Mouse (Mus musculus): ENCODE measurements around the gene Tnfaip3.

The Tnfaip3 gene

DNA sequence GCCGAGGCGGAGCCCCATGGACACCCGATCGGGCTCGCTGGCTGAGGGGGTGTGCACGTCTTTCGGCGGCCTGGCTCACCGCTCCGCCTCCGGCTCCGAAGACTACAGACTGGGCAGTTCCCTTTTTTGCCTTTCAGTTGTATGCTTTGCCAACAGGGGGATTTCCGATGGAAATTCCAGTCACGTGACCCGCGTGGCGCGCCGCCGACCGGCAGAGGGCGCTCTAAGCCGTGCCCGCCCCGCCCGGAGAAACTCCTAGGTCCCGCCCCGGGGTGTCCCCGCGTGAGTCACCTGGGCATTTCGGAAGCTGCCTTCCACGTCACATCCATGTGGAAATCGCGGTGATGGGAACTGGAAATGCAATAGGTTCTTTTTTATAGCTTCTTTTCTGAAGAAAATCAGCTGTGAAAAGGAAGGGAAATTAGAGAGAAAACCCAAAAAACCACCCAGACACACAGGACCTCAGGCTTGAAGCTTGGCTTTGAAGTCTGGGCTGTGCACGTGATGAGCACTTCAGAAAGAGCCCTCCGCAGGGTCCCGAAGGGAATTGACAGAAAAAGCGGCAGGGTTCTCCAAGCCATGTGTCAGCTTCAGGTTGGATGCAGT, at the start of gene Tnfaip3:
Gene Tnfaip3, minus strand, starts transcription at position 401 of the 606 bp plus-strand sequence.
- peak; percentile 98 for DNase-seq

DNA sequence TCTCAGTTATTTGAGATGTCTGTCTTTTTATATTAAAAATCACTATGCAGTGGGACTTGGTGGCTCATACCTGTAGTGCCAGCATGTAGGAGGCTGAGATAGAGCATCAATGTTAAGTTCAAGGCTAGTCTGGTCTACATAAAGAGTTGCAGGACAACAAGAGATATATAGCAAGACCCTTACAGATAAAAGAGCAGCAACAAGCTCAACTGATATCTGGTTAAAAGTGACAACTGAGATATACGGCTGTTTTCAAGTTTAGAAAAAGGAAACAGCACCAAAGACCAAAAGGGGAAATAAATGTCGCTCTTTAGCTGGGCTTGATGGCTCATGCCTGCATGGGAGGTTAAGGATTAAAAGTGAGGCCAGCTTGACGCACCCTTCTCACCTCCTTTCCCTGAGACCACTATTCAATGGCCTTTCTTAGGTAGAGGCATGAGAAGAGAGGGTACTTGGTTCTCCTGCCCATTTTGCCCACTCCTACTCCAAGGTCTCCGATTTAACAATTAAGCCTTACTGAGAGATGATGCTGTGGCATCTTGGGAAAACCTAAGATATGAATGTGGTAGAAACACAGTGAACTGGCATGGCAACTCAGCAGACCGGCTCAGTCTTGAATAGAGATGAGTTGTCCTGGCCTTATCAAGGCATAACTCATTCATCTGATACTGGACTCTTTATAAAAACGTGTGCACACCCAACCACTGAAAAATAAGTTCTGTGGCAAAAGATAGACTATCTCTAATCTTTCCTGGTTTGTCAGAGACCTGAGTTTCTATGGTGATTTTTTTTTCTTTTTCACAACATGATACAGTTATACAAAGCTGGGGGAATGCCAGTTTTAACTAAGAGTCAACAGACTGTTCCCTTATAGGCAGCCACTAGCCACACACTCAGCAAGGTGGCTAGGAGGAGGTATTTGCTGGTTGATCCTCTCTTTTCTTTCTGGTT, 49.5 kb upstream of the Tnfaip3 start:
- DNase-seq: no peak

DNA sequence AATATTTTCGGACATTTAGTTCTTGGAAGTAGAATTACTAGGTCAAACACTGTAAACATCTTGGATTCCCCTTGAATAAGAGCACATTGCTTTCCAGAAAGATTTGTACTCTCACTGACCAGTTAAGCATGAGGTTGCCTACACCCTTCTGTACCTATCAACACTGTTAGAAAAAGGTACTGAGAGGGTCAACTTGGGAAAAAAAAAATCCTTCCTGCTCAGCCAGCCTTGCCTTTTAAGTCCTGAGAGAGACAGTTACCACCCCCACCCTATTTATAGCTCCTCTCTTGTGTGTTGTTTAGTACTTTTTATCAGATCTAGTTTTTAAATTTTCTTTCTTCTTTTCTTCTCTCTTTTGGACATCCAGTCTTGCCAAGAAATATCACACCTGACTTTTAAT, 48.2 kb upstream of the Tnfaip3 start:
- DNase-seq: no peak

DNA sequence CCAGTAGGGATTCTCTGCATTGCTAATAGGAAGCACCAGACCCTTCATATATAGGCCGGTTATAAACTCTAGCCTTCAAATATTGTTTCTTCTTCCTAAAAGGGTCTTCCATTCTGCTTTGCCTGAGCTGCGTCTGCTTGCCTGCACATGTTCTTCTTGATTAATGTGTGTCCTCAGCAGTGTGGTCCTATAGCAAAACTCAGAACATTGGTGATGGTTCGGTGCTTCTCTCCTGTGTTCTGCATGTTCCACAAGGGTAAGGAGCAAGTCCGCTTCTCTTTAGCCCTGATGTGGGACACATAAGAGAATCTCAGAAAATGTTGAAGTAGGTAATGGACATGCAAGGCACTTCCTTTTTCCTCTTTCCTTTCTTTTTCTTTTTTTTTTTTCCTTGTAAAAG, 47.8 kb upstream of the Tnfaip3 start:
- DNase-seq: no peak

DNA sequence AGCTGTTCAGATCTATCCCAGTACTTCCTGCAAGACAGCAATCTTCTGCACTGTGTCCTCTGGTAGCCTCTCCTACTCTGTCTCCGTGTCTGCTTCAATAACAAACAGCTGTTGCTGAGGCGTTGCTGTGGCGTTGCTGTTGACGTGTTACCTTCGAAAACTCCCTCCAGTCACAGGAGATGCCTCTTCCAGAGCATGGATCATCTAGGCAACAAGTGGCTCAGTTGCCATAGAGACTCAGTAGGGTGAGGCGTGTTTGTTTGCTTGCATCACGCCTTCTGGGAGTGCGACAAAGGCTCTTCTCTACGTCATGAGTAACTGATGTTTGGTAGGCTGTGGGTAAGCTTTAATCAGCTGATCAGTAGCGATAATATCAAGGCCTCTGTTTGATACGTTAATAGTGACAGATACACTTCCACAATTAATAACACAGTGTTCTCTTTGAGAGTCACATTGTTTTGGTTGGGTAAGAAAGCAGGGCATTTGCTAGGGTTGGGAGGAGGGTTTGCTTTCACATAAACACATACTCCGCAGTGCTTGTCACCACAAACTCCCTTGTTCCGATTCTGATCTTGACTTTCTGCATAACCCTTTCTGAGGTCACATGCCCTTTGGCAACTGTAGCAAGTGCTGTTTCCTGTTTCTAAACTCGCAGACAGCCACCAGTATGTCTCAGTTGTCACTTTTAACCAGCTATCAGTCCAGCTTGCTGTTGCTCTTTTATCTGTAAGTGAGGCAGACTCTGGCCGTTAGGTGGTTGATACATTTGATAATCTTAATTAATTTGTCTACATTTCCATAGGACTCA, 46.8 kb upstream of the Tnfaip3 start:
- peak; percentile 53 for DNase-seq

DNA sequence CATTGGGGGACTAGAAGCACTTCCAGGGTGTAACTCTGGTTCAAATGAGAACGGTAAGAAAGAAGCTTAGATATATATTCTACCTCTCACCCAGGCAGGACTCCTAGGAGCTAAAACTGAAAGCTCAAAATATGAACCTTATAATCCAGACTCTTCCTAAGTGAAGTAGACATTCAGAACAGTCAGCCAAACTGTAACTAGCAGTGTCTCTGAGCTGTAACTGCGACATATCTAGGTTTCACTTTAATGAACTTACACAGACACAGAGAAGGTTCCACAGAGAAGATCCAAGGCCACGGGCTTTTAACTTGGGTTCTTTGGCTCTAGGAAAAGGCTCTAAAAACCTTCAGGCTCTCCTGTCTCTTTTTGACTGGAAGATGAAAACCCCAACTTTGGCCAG, 45.7 kb upstream of the Tnfaip3 start:
- no peak for DNase-seq

DNA sequence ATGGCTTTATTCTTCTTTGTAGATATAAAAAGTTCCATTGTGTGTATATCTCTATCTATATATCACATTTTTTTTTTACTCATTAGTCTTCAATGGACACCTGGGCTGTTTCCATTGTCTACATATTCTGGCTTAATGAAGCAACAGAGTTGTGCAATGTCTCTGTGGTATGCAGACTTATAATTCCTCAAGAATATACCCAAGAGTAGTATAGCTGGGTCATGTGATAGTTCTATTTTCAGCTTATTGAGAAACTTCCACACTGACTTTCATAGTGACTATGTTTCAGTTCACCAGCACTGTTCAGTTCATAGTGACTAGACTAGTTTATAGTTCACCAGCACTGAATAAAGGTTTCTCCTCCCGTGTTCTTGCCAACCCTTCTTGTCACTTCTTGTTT, 38.1 kb upstream of the Tnfaip3 start:
- DNase-seq: no peak

- DNase-seq: no peak
These were observed 30.5 kb upstream of the Tnfaip3 start for GRCm38 (mm10) chr10:19045986-19046385.

DNA sequence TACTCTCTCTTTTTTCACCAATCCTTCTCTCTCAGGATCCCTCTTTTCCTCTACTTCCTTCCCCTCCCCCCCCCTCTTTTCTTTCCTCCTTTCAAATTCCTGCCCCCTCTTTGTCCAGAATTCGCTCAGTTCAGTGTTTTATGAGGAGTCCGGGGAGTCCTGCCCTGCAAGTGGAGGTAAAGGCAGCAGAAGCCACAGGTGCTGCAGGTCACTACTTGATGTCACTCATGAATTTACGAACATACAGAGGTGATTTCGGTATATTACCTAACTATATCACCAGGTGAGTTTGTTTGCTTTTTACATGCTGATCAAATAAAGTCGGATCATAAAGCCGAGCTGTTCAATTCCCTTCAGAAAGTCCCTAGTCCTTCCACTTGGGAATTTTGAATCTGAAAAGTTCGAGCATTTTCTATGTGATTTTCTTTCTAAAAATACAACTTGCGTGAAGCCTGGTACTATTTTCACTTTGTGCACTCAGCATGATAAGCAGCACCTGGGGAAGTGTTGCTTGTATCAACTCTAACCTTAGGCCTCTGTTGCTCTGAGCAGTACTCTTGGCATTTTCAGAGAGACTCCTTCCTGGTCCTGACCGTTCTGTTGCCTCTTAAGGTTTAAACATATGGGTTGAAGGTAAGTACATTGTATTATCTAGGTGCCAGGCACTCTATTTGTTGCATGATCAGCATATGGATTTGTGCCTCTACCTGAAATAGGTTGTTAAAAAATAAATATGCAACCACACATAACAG, 29.5 kb upstream of the Tnfaip3 start:
- no peak for DNase-seq

DNA sequence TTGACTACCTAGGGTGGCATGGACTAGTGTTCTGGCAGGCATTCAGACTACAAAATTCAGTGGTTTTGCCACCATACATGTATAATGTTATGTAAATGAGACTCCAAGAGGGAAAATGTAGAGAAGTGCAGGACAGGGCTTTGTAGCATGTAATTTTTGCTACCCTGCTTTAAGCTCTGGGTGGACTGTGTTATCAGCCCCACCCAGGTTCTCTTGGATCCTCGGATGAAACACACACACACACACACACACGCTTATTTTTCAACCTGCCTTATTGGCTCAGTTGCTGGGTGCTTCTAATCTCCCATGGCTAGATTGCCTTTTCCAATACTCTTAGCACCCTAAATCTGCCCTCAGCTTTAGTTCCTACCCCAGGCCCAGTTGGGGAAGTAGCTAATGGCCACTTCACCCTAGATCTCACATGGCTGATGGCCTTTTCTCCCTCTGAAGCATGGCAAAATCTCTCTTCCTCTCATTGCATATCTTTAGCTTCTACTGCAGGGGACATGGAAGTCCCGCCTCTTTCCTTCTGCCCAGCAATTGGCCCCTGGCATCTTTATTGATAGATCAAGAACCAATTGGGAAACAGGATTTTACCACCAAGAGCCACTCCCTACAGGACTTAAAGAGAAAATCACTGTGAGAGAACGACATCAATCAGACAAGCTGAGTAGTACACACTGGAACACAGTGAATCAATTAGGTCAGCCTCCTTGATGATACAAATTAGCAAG, 28.2 kb upstream of the Tnfaip3 start:
- DNase-seq: peak; percentile 21

GRCm38 (mm10) chr10:19040147-19040546, 24.7 kb upstream of the Tnfaip3 start:
- peak; percentile 45 for DNase-seq

DNA sequence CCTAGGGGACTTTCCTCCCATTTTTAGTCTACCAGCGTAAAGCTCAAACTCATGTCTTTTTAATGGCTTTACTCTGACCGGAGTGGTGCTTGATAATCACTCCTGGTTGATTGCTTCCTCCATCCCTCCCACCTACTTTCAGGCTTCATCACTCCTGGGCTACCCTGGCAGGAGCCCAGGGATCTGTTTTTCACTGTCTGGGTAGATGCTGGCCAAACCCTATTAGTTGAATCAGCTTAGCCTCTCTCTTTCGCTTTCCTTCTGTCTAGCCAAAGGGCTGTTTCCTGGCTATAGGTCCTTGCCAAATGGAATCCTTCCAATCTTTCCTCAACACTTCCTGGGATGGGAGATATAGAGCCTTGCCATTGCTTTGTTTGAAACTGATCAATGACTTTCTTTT, 19.3 kb upstream of the Tnfaip3 start:
- DNase-seq: peak; percentile 31

GRCm38 (mm10) chr10:19033696-19034095, 18.2 kb upstream of the Tnfaip3 start:
- DNase-seq: no peak

- no peak for DNase-seq
These were observed 16.4 kb upstream of the Tnfaip3 start for GRCm38 (mm10) chr10:19031875-19032274.

DNA sequence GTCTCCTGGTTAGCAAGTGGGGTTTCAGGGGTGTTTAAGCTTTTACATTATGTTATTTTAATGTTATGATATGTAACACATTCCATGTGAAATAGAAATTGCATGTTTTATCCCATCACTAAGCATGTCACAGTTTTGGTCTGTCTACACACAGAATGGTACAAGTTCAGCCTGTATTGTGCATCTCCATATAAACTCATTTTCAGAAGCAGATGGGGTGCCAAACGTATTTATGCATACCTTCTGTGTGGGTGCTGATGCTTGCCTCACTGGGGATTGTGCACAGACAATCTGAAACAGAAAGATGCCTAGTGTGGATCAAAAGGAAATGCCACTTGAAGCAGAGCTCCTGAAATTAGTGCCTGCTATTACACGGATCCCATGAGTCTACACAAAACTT, 15.2 kb upstream of the Tnfaip3 start:
- no peak for DNase-seq

DNA sequence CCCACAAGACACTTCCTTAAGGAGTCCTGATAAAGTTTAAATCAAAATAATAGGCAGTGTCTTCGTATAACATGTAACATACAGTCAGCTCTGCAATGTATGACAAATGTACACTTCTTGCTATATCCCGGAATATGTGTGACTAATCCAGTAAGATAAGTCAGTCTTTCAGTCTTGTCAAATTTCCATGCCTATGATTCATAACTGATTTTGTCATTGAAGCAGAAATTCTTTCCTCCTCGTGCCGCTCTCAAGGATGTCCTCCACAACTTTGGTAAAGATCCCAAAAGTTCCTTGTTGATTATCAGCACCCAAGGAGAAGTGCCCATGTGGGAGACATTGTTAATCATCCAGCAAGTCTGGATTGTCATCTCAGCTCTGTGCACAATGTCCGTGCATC, 11.3 kb upstream of the Tnfaip3 start:
- DNase-seq: no peak

- DNase-seq: peak; percentile 76
These were observed 8.9 kb upstream of the Tnfaip3 start for GRCm38 (mm10) chr10:19024353-19024752.

DNA sequence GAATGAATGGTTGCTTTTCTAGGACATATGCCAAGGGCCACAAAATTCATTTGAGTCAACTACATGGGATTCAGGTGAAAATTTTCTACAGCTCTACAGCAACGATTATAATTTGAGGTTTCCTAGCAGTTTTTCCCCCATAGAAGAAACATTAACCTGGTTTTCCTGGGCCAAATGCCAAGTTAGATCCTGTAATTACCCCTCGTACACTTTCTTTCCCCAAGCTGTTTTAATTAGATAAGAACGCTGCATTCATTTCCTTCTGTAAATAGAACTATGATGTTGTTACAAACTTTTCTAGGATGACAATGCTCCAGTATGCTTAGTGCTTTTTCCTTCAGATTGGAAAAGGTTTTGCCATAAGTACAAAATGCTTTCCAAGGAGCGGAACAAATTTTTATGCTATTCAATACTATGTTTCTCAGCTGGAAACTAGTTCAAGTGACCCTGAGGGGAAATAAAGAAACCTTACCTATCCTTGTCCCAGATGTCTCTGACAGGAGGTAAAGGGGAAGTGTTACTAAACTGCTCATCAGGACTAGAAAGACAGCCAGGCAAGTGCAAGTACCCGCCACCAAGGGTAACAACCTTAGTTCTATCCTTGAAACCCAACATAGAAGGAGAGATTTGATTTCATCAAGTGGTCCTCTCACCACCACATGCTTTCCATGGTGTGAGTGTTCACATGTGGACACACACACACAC, 8.3 kb upstream of the Tnfaip3 start:
- peak; percentile 64 for DNase-seq

DNA sequence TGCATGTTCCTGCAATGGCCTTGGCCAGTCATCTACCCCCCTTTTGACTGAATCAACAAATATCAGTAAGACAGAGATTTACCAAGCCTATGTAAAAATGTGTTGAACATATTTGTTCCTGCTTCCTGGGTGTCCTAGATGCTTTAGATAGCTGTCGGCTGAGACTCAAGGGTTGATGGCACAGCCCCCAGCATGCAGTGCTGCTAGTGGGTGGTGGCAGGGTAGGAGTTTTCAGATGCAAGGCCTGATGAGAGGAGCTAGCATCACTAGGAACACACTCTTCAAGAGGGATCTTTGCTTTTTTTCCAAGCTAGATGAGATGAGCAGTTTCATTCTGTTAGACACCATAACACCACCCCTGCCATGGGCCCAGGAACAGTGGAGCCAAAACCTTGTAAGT, 6.8 kb upstream of the Tnfaip3 start:
- DNase-seq: no peak

- DNase-seq: no peak
These were observed 1.5 kb upstream of the Tnfaip3 start for GRCm38 (mm10) chr10:19016823-19017471.
